Mouse (Mus musculus) activated CD4-positive, CD25-positive, alpha-beta regulatory T cell (primary cell): ENCODE data around the gene Slc6a9. TPM values are rescaled to one million over a fixed set of nuclear protein-coding genes. Genes with fewer than 3 reads are reported as not detected.

Experiments
- polyA plus RNA-seq, 2 experiments: library from polyadenylated mRNA; unstranded; fragments of 100-300 nt; shearing (Covaris generic); gene quantifications; one replicate each; pipeline ENCODE4 v1.2.1; 2017

Slc6a9 gene
- polyA plus RNA-seq: under 1 TPM in 1 of 2 experiments, not detected in 1; 0.14 TPM

DNA sequence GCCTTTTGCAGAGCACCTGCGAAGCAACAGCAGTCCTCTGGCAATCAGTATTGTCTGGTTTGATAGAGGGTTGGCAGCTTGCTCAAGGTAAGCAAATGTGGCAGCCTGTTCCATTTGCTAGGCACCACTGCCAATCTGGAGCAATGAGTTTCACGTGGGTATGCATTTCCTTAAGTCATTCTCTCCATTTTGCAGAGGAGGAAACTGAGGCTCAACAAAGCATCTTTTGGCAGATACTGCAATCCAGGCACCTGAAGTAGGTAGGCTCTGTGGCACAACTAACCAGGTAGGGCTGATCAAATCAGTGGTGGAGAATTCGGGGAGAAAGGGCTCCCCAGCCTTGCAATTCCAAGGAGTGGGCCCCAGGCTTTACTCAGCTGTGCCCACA, at the start of gene Slc6a9:
TSS of gene Slc6a9 (plus strand) at position 50 of the 388 bp plus-strand sequence.

GRCm38 (mm10) chr4:117872471-117872886, 38.2 kb downstream of the Slc6a9 start, which contains the start of gene Ccdc24:
Gene Ccdc24, minus strand, starts transcription at chr4:117872557.

GRCm38 (mm10) chr4:117882701-117883691, 48.7 kb downstream of the Slc6a9 start, which contains the start of gene B4galt2:
Gene B4galt2, minus strand, starts transcription at chr4:117883487.

GRCm38 (mm10) chr4:117887133-117887532, 52.8 kb downstream of the Slc6a9 start, which contains the start of gene Atp6v0b:
Gene Atp6v0b, minus strand, starts transcription at chr4:117887333.

GRCm38 (mm10) chr4:117891738-117892161, 57.4 kb downstream of the Slc6a9 start, which contains the start of gene Dph2:
Gene Dph2, minus strand, starts transcription at chr4:117892032.

DNA sequence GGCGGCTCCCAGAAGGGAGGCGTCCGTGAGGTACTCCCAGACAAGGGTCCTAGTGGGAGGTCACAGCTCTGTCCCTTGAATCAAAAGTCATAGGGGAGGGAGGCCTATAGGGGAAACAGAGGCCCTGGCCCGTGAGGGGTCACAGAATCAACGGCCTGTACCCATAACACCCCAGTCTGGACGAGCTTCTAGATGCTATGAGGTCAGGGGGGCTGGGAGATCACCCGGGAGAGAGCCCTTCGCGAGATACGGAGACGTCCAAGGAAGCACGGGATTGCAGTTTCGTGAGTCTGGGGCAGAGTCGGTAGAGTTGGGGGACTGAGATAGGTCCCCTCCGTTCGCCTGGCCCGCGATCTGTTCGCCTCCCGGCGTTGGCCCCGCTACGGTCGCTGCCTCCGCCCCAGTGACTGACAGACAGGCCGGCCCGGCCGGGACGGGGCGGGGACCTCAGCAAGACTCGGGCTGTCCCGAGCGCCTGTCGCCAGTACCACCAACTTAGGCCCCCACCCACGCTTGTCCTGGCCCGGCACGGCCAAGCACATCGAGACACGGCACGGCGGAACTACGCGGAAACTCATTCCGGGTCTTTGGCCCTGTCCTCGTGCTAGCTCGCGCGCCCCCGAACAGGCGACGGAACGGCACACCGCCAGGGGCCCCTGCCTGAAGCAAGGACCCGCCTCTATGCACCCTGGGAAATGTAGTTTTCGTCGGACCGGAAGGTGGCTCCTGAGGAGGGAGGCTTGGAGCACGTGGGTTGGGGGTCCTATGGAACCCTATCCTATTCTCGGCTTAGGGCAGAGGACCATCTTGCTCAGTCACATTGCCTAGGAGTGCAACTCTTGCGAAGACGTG, 80.5 kb downstream of the Slc6a9 start, which contains the start of gene Ipo13:
TSS of gene Ipo13 (minus strand) at position 409 of the 852 bp plus-strand sequence.

Other genes starting within 250 kb of the Slc6a9 start
- 10 to 100 TPM; 41.9 to 48.5 TPM for gene Dmap1, start 152.2 kb upstream of the Slc6a9 start, polyA plus RNA-seq
- not detected for gene Gm12845, start 110.1 kb upstream of the Slc6a9 start, polyA plus RNA-seq
- under 1 TPM in 1 of 2 experiments, not detected in 1; 0.36 TPM for gene Klf17, start 68.9 kb upstream of the Slc6a9 start, polyA plus RNA-seq
- not detected for gene Ccdc24, start 38.1 kb downstream of the Slc6a9 start, polyA plus RNA-seq
- not detected for gene B4galt2, start 49.0 kb downstream of the Slc6a9 start, polyA plus RNA-seq
- 100 to 1,000 TPM; 161 to 167 TPM for gene Atp6v0b, start 52.8 kb downstream of the Slc6a9 start, polyA plus RNA-seq
- 10 to 100 TPM; 24.6 to 30.3 TPM for gene Dph2, start 57.5 kb downstream of the Slc6a9 start, polyA plus RNA-seq
- gene Ipo13, start 80.5 kb downstream of the Slc6a9 start, polyA plus RNA-seq: 10 to 100 TPM; 17.8 to 23.8 TPM
- gene Artn, start 95.3 kb downstream of the Slc6a9 start, polyA plus RNA-seq: not detected